In the genomic region with DNA sequence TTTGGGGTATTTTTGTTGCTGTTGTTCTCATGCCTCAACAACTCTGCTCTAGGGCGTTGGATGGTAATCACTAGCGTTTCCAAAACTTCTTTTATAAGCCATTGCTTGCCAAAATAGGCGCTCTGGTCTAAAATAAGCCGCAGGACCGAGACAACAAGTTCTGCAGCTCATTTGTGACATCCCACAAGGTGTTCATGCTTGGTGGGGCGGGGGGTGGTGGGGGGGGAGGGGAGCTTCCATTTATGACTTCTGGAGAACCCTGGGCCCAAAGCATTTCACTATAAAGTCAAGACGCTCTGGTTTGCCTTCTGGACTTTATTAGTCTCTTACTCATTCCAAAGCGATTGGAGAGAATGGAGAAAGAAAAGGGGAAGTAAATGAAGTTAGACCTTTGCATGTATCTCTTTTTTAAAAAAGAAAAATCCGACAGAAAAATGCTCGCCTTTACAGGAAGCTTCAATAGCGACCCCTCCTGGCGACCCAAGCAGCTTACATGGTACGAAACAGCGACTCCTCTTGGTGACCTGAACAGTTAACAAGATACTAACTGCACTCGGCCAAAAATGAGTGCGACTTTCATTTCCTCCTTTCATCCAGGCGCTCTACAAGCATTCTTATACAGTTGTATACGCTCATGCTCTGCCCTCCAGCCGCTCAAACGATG, we compare ENCODE assay signal across 8 mouse cellular contexts.
DNase-seq lines count a peak whose midpoint lies in the region; ATAC-seq and TF ChIP-seq lines count a peak whose summit lies in the region.

No protein-coding gene starts in this region.

- peak; percentile 72 for DNase-seq in forebrain, embryonic 10.5 days (ENCODE audit: extremely low spot score, low spot score)
- DNase-seq in embryo, embryonic 10 days (ENCODE audit: low spot score), result peak; percentile 91
- peak; percentile 17 for DNase-seq in layer of hippocampus, adult 9-10 months (ENCODE audit: low spot score)

- H3K9ac ChIP-seq in forebrain, embryonic 15.5 days (replicated peaks), result no peak overlapping the region
- H3K9ac ChIP-seq in ES-Bruce4 (ENCODE audit: low read depth, poor library complexity, severe bottlenecking), result no peak overlapping the region
- H3K9ac ChIP-seq in heart, embryonic 11.5 days (ENCODE audit: low read depth, low read length), result no peak overlapping the region

- TF ChIP-seq EP300 in ES-Bruce4 (IDR thresholded peaks at IDR 0.05; ENCODE audit: insufficient read depth, low read depth, low read length), result no peak

- peaks cover 12% of the 10 kb centered on the region for H3K36me3 ChIP-seq in forebrain, embryonic 10.5 days (replicated peaks)
- no peaks in the 10 kb centered on the region for H3K36me3 ChIP-seq in forebrain, embryonic 15.5 days
- no peaks in the 10 kb centered on the region for H3K36me3 ChIP-seq in ES-Bruce4 (ENCODE audit: control insufficient read depth, insufficient read depth, low read length, poor library complexity, severe bottlenecking)
- no peaks in the 10 kb centered on the region for H3K36me3 ChIP-seq in heart, embryonic 11.5 days (ENCODE audit: control insufficient read depth, insufficient read depth, low read length)
- H3K36me3 ChIP-seq in testis, adult 2 months (ENCODE audit: control insufficient read depth, insufficient read depth, low read length), result no peaks in the 10 kb centered on the region

- no peak for ATAC-seq in forebrain, embryonic 15.5 days (replicated peaks)
- ATAC-seq in heart, embryonic 11.5 days (replicated peaks; ENCODE audit: insufficient number of reproducible peaks, low FRiP score, low TSS enrichment), result no peak
- peak; percentile 98 for ATAC-seq in megakaryocyte, adult 5-6 weeks (ENCODE audit: poor library complexity, severe bottlenecking)

- TF ChIP-seq POLR2A in ES-Bruce4 (IDR thresholded peaks at IDR 0.05; ENCODE audit: insufficient read depth, low read length), result no peak
- no peak for TF ChIP-seq POLR2A in testis, adult 2 months (IDR thresholded peaks at IDR 0.05; ENCODE audit: control insufficient read depth, low read depth, low read length)

- H3K9me3 ChIP-seq in forebrain, embryonic 10.5 days, result no peaks in the 10 kb centered on the region
- H3K9me3 ChIP-seq in forebrain, embryonic 15.5 days, result no peaks in the 10 kb centered on the region
- H3K9me3 ChIP-seq in ES-Bruce4 (replicated peaks; ENCODE audit: control insufficient read depth, insufficient read depth, low read length, poor library complexity, severe bottlenecking), result no peaks in the 10 kb centered on the region
- no peaks in the 10 kb centered on the region for H3K9me3 ChIP-seq in heart, embryonic 11.5 days (replicated peaks; ENCODE audit: control insufficient read depth, low read length)

- H3K4me3 ChIP-seq in forebrain, embryonic 10.5 days, result peak overlapping the region; percentile 32
- H3K4me3 ChIP-seq in forebrain, embryonic 15.5 days, result no peak overlapping the region
- no peak overlapping the region for H3K4me3 ChIP-seq in ES-Bruce4 (ENCODE audit: low read depth, low read length)
- H3K4me3 ChIP-seq in heart, embryonic 11.5 days (ENCODE audit: low read depth, low read length), result no peak overlapping the region
- H3K4me3 ChIP-seq in testis, adult 2 months (ENCODE audit: control insufficient read depth, low read depth, low read length), result peak overlapping the region; percentile 27

- peaks cover 78% of the 10 kb centered on the region for H3K27me3 ChIP-seq in forebrain, embryonic 10.5 days (ENCODE audit: poor library complexity, severe bottlenecking)
- H3K27me3 ChIP-seq in forebrain, embryonic 15.5 days, result peaks cover 27% of the 10 kb centered on the region
- no peaks in the 10 kb centered on the region; the same call in 1 of the 2 replicates for H3K27me3 ChIP-seq in ES-Bruce4 (ENCODE audit: control insufficient read depth, insufficient read depth, low read length, poor library complexity, severe bottlenecking)
- H3K27me3 ChIP-seq in heart, embryonic 11.5 days (ENCODE audit: control insufficient read depth, insufficient read depth, low read length), result no peaks in the 10 kb centered on the region
- H3K27me3 ChIP-seq in testis, adult 2 months (ENCODE audit: control insufficient read depth, insufficient read depth, low read length), result no peaks in the 10 kb centered on the region

- peak overlapping the region; percentile 78 for H3K27ac ChIP-seq in forebrain, embryonic 10.5 days
- H3K27ac ChIP-seq in forebrain, embryonic 15.5 days (replicated peaks), result no peak overlapping the region
- no peak overlapping the region for H3K27ac ChIP-seq in ES-Bruce4 (ENCODE audit: insufficient read depth, low read length)
- H3K27ac ChIP-seq in heart, embryonic 11.5 days (ENCODE audit: low read depth, low read length), result no peak overlapping the region
- H3K27ac ChIP-seq in testis, adult 2 months (ENCODE audit: control insufficient read depth, insufficient read depth, low read depth, low read length), result no peak overlapping the region

- 3% methylated on average over 20 of the region's 20 CpGs for WGBS in forebrain, embryonic 10.5 days
- WGBS in forebrain, embryonic 15.5 days, result 4% methylated on average over 20 of the region's 20 CpGs
- WGBS in heart, embryonic 11.5 days (ENCODE audit: insufficient replicate concordance), result 13% methylated on average over 20 of the region's 20 CpGs

- TF ChIP-seq CTCF in ES-Bruce4 (IDR thresholded peaks at IDR 0.05; ENCODE audit: low read depth, low read length), result peak; percentile 83
- peak; percentile 67; the same call in 1 of the 2 replicates for TF ChIP-seq CTCF in testis, adult 2 months (IDR thresholded peaks at IDR 0.05; ENCODE audit: control insufficient read depth, insufficient read depth, insufficient replicate concordance, low read depth, low read length)

- no peak overlapping the region for H3K4me2 ChIP-seq in forebrain, embryonic 15.5 days (replicated peaks)
- peak overlapping the region; percentile 46 for H3K4me2 ChIP-seq in heart, embryonic 11.5 days

- peaks cover 66% of the 10 kb centered on the region for H3K4me1 ChIP-seq in forebrain, embryonic 10.5 days
- peaks cover 10% of the 10 kb centered on the region for H3K4me1 ChIP-seq in forebrain, embryonic 15.5 days
- no peaks in the 10 kb centered on the region for H3K4me1 ChIP-seq in ES-Bruce4 (ENCODE audit: control insufficient read depth, insufficient read depth, low read length)
- H3K4me1 ChIP-seq in heart, embryonic 11.5 days (ENCODE audit: control insufficient read depth, insufficient read depth, low read length), result no peaks in the 10 kb centered on the region
- peaks cover 2% of the 10 kb centered on the region; the same call in 1 of the 2 replicates for H3K4me1 ChIP-seq in testis, adult 2 months (ENCODE audit: control insufficient read depth, insufficient read depth, low read length)

Comparison
In these comparisons a context has a peak if more than half of its experiments do, and no peak if none do; other contexts are left out.
1. H3K4me3 ChIP-seq: peak in forebrain, embryonic 10.5 days (single experiment) and testis, adult 2 months (single experiment); none in forebrain, embryonic 15.5 days (single experiment), ES-Bruce4 (single experiment) and heart, embryonic 11.5 days (single experiment).
2. DNase-seq: peak in every context shown above with its lines; median percentile 91 in embryo, embryonic 10 days; 72 in forebrain, embryonic 10.5 days; 17 in layer of hippocampus, adult 9-10 months.